Mouse (Mus musculus) gastrocnemius, postnatal 14 days (tissue): ENCODE data around the gene Tubd1. TPM values are rescaled to one million over a fixed set of nuclear protein-coding genes. Genes with fewer than 3 reads are reported as not detected.

Experiments used
- DNase-seq: peaks from one replicate; pipeline ENCODE4 v3.0.0; 2021; ENCODE audit warnings: mixed read lengths
- intact Hi-C: fragments of 180-260 bp; cut with DNase I; formaldehyde crosslinking; loops from one replicate; pipeline ENCODE4 v1.15.1; 2025; ENCODE audit warnings: low total_unique reads
- total RNA-seq, 2 experiments: library from RNA; stranded (reverse); gene quantifications; 2 replicates each; pipeline ENCODE4 v1.2.3; 2021

Tubd1 gene
- total RNA-seq, 2 experiments from 2014 or later, result 4.6 to 4.8 TPM

DNA sequence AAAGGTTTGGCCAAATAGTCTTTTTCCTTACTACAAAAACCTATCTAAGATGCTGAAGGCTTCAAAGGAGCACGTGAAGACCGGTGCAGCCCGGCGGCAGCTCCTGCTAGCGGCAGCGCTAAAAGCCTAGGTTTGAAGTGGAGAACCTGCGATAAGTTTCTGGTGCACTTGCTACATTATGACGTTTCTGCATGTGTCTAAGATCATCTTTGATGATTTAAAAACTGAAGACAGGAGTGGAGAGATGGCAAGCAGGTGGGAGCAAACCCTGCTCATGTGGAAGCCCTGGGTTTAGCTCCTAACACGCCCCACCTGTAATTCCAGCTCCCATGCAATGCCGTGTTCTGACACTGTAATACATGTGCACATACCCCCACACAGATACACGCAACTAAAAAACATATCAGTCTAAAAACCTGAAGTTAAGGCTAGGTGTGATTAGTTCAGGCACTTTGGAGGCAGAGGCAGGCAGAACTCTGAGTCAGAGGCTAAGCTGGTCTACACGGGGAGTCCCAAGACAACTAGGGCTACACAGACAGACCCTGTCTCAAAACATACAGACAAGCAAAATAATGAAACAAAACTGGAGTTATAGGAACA is 37.3 kb downstream of the Tubd1 start:
- no peak for DNase-seq
- intact Hi-C loops, result no loop called here

DNA sequence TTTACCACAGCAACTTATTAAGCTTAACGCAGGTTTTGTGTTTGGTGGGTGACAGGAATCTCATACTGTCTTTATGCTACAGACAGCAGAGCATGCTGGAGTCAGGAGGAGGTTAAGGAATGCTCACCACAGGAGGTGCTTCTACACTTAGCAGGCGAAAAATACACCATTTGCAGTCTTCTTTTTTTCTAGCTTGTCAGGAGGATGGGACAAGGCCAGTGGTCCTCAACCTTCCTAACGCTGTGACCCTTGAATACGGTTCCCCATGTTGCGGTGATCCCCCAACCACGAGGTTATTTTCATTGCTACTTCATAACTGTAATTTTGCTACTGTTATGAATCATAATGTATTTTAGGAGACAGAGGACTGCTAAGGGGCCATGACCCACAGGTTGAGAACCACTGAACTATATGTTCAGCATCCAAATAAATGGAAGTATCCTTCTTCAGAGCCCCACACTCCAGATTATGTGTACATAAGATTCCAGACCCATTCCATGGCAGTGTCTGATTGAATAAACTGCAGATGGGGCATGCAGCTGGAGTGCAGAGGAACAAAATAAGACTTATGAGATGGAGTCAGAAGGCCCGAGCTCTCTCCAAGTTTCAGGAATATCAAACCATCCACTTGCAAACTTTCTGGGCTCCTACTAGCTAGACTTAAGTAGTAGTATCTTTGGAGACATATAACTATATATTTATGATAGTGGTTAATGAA is 37.9 kb downstream of the Tubd1 start:
- DNase-seq, result no peak
- intact Hi-C loops, result no loop called here

DNA sequence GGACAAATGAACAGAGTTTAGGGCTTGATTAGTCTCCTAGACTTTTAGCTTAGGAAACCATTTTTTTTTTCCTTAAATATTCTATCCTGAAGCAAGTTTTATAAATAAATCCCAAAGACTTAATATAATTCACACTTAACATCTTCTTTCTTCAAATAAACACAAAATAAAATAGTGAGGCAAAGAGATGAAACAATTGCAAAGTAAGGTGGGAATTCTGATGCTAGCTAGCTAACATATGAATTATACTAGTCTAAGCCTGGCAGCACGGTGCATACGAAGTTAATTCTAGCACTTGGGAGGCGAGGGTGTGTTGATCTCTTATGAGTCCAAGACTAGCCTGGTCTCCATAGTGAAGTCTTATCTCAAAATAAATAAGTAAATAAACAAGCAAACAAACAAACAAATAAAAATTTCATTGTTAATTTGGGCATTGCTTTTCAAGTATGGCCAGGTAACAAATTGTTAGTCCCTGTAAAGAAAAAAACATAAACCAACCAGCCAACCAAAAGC is 38.6 kb downstream of the Tubd1 start:
- DNase-seq, result no peak
- intact Hi-C loops, result no loop called here

DNA sequence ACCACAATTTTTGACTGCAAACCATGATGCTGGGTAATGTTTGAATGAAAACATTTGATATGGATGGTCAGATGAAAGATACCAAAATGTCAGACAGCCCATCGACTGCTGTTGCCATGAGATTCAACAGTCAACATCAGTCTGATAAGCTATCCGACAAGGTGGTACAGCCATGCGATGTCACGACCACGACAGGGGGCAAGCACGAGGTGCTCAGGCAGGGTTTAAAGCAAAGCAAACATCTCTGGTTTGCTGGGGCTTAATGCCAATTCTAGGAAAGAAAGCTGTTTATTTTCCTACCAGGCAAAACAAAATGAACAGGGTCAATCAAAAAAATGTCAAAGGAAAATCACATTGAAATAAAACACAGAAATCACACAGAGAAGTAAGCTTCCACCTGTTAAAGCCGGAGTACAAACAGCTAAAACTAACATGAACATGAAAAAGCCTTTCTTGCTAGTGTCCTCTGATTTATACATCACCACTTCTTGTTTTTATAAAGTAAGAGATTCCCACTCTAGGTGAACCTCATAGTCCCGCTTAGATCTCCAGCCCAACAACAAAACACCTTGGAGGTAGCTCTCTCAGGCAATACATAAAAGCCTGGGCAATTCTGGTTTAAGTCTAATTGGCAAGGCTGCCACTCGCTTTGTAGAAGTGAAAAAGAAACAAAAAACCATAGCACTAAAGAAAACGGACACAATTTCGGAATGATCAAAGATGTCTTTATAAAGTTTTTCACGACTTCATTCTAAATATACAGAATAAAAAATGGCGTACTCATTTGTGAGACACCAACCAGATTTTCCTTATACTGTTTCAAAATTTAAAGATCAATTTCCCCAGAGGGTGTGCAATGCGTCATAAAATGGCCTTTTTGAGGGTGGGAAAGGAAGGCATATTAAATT is 39.5 kb downstream of the Tubd1 start:
- no peak for DNase-seq
- intact Hi-C loops, result no loop called here

- no peak for DNase-seq
- intact Hi-C loops, result no loop called here
These were observed 40.3 kb downstream of the Tubd1 start for GRCm38 (mm10) chr11:86584898-86585597.

DNA sequence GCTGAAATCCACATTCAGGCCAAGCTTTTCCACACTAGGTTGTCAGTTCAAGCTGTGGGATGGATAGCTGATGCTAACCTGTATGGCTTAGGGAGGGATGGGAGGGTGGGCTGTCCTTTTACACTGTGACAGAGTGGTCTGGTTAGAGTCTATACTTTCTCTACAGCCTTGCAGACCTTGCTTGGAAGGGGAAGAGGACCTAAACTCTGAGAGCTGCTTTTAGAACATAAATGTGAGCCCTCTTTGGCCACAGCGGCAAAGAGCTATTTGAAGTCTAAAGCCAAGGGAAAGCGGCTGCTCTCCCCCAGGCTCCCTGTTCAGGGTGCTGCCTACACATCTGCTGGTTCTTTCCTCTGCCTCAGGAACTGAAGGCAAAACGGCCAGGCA is 40.8 kb downstream of the Tubd1 start:
- intact Hi-C loops, result no loop called here

GRCm38 (mm10) chr11:86586177-86586867 is 41.5 kb downstream of the Tubd1 start:
- no peak for DNase-seq

More for the DNA sequence above, 40.8 kb downstream of the Tubd1 start:
- DNase-seq, result no peak

DNA sequence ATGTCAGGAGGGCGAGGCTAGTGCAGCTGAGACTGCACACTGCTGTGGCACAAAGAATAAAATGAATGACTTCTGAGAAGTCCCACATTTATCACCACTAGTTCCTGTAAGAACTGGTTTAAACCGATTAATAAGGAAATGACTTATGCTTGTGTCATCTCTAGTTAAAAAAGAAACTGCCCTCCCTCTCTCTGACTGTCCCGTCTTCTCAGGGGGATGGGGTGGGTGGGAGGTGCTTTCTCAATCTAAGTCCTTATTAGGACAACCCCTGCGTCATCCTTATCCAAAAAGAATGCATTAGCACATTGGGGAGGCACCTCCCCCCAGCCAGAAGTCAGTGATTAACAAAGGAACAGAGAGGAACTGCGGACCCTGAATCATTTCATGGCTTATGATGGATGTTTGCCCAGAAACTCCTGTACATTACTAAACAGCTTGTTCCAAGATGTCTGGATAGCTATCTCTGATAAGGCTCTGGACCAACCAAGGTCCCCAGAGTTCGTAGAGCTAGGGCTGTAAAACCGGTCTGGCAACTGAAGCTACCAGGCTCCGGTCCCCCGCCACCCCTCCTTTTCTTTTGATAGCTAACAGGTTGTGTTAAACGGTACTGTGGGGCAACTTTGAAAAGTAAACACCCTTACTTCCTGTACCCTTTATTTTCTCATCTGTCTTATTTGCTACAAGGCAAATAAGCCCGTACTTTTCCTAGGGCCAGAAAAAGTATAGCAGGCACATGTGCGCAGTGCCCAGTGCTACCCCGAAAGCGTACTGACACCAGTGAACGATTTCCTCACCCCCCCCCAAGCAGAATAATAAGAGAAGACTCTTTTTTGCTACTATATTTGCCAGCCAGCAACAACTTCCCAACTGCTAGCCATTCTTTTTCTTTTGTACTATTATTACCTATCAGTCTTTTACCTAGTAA is 42.3 kb downstream of the Tubd1 start:
- no peak for DNase-seq
- intact Hi-C loops, result no loop called here

More at GRCm38 (mm10) chr11:86586177-86586867, 41.5 kb downstream of the Tubd1 start:
- intact Hi-C loops, result no loop called here

- intact Hi-C loops, result no loop called here
- no peak for DNase-seq
These were observed 43.0 kb downstream of the Tubd1 start for GRCm38 (mm10) chr11:86587830-86588229.

GRCm38 (mm10) chr11:86588583-86589298 is 44.0 kb downstream of the Tubd1 start:
- intact Hi-C loops, result no loop called here
- DNase-seq, result no peak

GRCm38 (mm10) chr11:86590066-86590465 is 45.3 kb downstream of the Tubd1 start:
- no peak for DNase-seq
- intact Hi-C loops, result no loop called here

DNA sequence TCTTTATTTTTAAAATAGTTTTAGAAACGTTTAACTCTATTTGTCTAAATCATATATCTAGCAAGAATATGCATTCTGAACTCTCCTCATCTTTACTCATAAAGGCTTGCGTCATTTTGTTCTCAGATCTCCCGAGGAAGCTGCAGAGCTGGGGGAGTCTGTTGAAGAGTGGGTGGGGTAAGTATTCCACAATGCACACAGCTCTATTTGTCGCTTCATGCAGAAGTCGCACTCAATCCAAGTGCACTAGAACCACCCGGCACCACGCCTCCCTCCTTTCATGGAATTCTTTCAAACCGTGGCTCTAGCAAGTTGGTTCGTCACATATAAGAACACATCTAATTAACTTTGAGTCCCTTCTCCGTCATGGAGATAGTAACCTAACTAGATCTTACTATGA is 45.8 kb downstream of the Tubd1 start:
- intact Hi-C loops, result no loop called here

DNA sequence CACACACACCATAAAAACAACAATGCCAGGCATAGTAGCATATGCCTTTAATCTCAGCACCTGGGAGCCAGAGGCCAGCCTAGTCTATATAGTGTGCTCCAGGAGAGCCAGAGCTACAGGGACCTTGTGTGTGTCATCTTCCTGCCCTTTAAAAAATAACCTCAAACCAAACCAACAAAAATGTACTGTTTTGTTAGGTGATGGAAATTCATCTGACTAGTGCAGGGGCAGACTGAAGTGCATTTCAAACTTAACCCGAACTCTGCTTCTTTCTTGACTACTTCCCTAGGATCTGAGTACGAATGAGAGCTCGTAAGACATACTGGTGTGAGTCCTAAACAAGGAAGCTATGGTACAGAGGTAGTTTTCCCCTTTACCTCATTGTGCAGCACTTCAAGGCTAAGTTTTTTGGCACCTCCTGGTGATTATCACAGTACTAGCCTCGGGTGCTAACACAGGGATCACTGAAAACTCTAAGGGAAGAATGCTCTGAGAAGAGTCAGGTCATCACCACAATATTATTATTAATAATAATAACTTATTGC is 46.6 kb downstream of the Tubd1 start:
- intact Hi-C loops, result no loop called here
- no peak for DNase-seq

More for the DNA sequence above, 45.8 kb downstream of the Tubd1 start:
- DNase-seq, result no peak

- no peak for DNase-seq
- intact Hi-C loops, result no loop called here
These were observed 47.3 kb downstream of the Tubd1 start for GRCm38 (mm10) chr11:86591931-86592616.

- intact Hi-C loops, result no loop called here
- no peak for DNase-seq
These were observed 48.2 kb downstream of the Tubd1 start for GRCm38 (mm10) chr11:86592993-86593392.

DNA sequence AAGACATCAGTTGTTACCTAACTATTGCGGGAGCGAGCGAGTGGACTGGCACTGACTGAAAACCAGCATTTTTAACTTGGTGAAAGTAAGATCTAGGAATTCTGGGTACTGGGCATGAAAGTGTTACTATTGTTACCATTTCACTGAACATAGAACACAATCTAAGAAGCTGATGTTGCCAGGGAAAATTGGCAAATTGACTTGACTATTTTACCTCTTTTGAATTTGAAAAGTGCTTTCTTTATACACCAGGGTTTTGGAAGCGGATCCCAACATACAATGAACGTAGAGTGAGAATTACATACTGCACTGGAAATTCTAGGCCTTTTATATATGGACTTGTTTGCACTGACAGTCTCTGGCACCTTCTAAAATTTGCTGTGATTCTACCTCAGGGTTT is 48.7 kb downstream of the Tubd1 start:
- DNase-seq, result no peak
- intact Hi-C loops, result no loop called here
